Mouse (Mus musculus) myocyte (in vitro differentiated cells): ENCODE measurements at regions not wholly inside any gene's neighbourhood (a gene's known extent, or its start where the extent isn't known, plus 50 kb on each side); places are given as distances from the start of the nearest gene placed in this dataset.
A peak's percentile ranks its signal among the peaks of the same experiment; 100 is the strongest.

Source experiments
- H3K27me3 ChIP-seq: one replicate; pipeline ENCODE4 v1.6.1; 2011; ENCODE audit not compliant: control insufficient read depth, insufficient read depth, insufficient read length
- H3K36me3 ChIP-seq: one replicate; pipeline ENCODE4 v1.6.1; 2011; ENCODE audit not compliant: control insufficient read depth, insufficient read depth
- H3K4me2 ChIP-seq: one replicate; pipeline ENCODE4 v1.6.1; 2011; ENCODE audit warnings: low read depth, control low read depth
- H3K4me3 ChIP-seq: one replicate; pipeline ENCODE4 v1.5.1; 2011; ENCODE audit warnings: mild to moderate bottlenecking, control low read depth, moderate library complexity
- H3K79me2 ChIP-seq: one replicate; pipeline ENCODE4 v1.6.1; 2011; ENCODE audit not compliant: control insufficient read depth, insufficient read depth
- H3ac ChIP-seq: one replicate; pipeline ENCODE4 v1.6.1; 2011; ENCODE audit not compliant: control insufficient read depth, insufficient read length
- CEBPB ChIP-seq: IDR thresholded peaks from 2 replicates; pipeline ENCODE4 v1.6.1; 2011; ENCODE audit warnings: mild to moderate bottlenecking, moderate library complexity; ENCODE audit not compliant: poor library complexity, insufficient read depth, severe bottlenecking
- E2F4 ChIP-seq: IDR thresholded peaks from one replicate; pipeline ENCODE4 v1.6.1; 2011; ENCODE audit warnings: mild to moderate bottlenecking, control low read depth, moderate library complexity; ENCODE audit not compliant: insufficient read depth
- MAX ChIP-seq: IDR thresholded peaks from one replicate; pipeline ENCODE4 v1.6.1; 2011; ENCODE audit warnings: low read depth, mild to moderate bottlenecking, control low read depth
- MYOD1 ChIP-seq, 3 experiments: IDR thresholded peaks; one replicate each; pipeline ENCODE4 v1.6.1; 2011; ENCODE audit warnings: control low read depth in 2 of 3, low read depth in 2 of 3, mild to moderate bottlenecking in 2 of 3, moderate library complexity in 1 of 3; ENCODE audit not compliant: insufficient read length in 2 of 3, control insufficient read depth in 1 of 3
- MYOG ChIP-seq, 3 experiments: IDR thresholded peaks; one replicate each; pipeline ENCODE4 v1.6.1; 2011; ENCODE audit warnings: control low read depth in 2 of 3, low read depth in 2 of 3, mild to moderate bottlenecking in 2 of 3; ENCODE audit not compliant: insufficient read length in 2 of 3, control insufficient read depth in 1 of 3, insufficient read depth in 1 of 3
- POLR2A ChIP-seq: IDR thresholded peaks from one replicate; pipeline ENCODE4 v1.6.1; 2011; ENCODE audit warnings: low read depth, mild to moderate bottlenecking, control low read depth, moderate library complexity; ENCODE audit not compliant: insufficient read length
- POLR2AphosphoS2 ChIP-seq: IDR thresholded peaks from one replicate; pipeline ENCODE4 v1.6.1; 2011; ENCODE audit warnings: low read depth, control low read depth; ENCODE audit not compliant: insufficient read length
- REST ChIP-seq: IDR thresholded peaks from one replicate; pipeline ENCODE4 v1.6.1; 2011; ENCODE audit warnings: mild to moderate bottlenecking, control low read depth, moderate library complexity; ENCODE audit not compliant: insufficient read depth, insufficient read length
- SRF ChIP-seq: IDR thresholded peaks from one replicate; pipeline ENCODE4 v1.6.1; 2011; ENCODE audit warnings: low read depth; ENCODE audit not compliant: control insufficient read depth, insufficient read length
- TCF12 ChIP-seq: IDR thresholded peaks from one replicate; pipeline ENCODE4 v1.6.1; 2011; ENCODE audit warnings: mild to moderate bottlenecking, control low read depth; ENCODE audit not compliant: poor library complexity, insufficient read depth, severe bottlenecking
- TCF3 ChIP-seq: IDR thresholded peaks from one replicate; pipeline ENCODE4 v1.6.1; 2011; ENCODE audit warnings: low read depth, control low read depth; ENCODE audit not compliant: insufficient read length
- USF1 ChIP-seq: IDR thresholded peaks from one replicate; pipeline ENCODE4 v1.6.1; 2011; ENCODE audit warnings: low read depth, mild to moderate bottlenecking, control low read depth, moderate library complexity

DNA sequence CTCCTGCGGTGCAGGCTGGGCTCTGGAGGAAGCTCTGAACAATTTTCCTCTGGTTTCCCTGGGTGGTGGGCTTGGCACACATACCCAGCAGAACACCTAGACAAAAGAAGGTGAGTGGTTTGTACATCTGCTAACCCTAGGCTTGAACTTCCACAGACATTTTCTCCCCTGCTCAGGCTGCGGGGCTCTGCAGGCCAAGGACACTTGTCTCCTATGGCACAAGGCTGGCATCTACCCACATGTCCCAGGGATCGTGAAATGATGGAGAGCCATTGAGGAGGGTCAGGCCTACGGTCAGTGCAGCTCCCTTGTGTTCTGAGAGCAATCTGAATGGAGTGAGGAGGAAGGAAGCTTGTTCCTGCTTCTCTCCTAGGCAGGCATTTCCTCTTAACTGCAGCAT lies 150.4 kb upstream of the Irx1 start:
- TF ChIP-seq MAX (no peak), SRF (no peak), POLR2A (no peak), POLR2AphosphoS2 (no peak), USF1 (no peak), CEBPB (no peak), MYOD1 (IDR thresholded peaks at IDR 0.05; ENCODE audit: control insufficient read depth in 1 of 3, insufficient read length in 2 of 3, low read depth in 2 of 3) (no peak), MYOG (IDR thresholded peaks at IDR 0.05; ENCODE audit: control insufficient read depth in 1 of 3, insufficient read depth in 1 of 3, insufficient read length in 2 of 3, low read depth in 2 of 3) (no peak), TCF3 (no peak)
- Histone ChIP-seq H3K79me2 (no peaks in the 10 kb centered on the region), H3K36me3 (no peaks in the 10 kb centered on the region)

DNA sequence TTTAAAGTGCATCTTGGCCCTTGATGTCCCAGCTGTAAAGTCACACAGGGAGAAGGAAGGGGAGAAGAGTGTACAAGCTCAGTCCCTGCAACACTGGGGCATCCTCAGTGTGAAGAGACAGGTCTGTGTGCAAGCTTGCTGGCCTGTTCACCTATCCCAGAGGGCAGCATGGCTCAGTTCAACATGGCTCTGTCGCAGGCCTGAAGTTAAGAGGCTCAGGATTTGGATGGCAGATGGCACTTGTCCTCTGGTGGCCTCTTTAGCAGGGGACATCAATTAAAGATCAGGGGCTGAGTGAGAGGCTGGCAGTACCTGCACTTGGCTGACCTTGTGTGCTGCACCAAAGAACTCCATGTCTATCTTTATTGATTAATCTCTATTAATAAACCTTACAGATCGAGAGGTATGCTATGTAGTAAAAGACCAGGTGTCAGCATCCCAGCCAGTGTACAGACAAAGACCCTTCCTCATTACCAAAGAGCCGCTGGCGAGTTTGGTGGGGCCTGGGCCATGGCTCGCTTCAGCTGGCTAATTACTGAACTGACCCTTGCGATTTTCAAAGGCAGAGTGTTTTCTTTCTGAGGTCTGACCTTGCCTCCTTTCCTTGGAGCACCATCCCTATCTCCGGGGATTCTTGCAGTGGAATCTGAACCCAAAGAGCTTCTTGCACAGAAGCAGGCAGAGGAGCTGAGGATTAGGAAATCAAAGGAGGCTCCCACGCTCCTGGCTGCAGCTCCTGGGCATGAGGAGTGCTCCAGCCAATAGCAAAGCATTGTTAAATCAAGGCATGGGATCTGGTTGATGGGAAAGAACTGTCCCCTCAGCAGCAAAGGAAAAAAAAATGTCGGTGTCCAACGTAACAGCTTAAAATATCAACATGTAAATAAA lies 151.5 kb upstream of the Irx1 start:
- H3K4me2 ChIP-seq: no peak overlapping the region
- H3K27me3 ChIP-seq: no peaks in the 10 kb centered on the region
- H3K36me3 ChIP-seq: no peaks in the 10 kb centered on the region
- TF ChIP-seq E2F4 (no peak), POLR2AphosphoS2 (no peak)
- no peak overlapping the region for H3K4me3 ChIP-seq
- H3ac ChIP-seq: no peak overlapping the region
- H3K79me2 ChIP-seq: no peaks in the 10 kb centered on the region

More for the DNA sequence above, 150.4 kb upstream of the Irx1 start:
- H3K4me2 ChIP-seq: no peak overlapping the region
- no peak overlapping the region for H3ac ChIP-seq
- H3K4me3 ChIP-seq: no peak overlapping the region
- H3K27me3 ChIP-seq: no peaks in the 10 kb centered on the region

DNA sequence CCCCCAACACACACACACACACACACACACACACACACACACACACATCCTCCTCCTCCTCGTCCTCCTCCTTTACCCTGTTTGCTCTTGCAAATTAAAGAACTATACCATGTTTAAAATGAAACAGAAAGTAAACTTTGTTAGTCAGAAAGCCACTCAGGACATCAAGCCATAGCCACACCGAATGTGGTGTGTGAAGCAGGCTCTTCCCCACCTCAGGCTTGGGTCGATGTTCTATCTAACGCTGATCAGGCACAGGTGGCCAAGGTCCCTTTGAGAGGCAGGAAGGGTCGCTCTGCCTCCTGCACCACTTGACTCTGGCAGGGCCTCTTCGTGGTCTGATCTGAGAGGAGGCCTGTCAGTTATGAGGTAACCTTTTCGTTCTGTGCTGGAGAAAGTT lies 156.9 kb upstream of the Irx1 start:
- no peak overlapping the region for H3ac ChIP-seq
- no peak overlapping the region for H3K4me3 ChIP-seq
- H3K4me2 ChIP-seq: peak overlapping the region; percentile 18
- no peak for TF ChIP-seq E2F4
- no peak for TF ChIP-seq CEBPB
- TF ChIP-seq TCF12: no peak
- TF ChIP-seq POLR2A: no peak
- TF ChIP-seq POLR2AphosphoS2: no peak
- no peak for TF ChIP-seq MYOG (IDR thresholded peaks at IDR 0.05; ENCODE audit: control insufficient read depth in 1 of 3, insufficient read depth in 1 of 3, insufficient read length in 2 of 3, low read depth in 2 of 3)
- TF ChIP-seq MAX: no peak
- TF ChIP-seq REST: no peak
- no peak for TF ChIP-seq USF1
- no peak for TF ChIP-seq SRF
- TF ChIP-seq MYOD1 (IDR thresholded peaks at IDR 0.05; ENCODE audit: control insufficient read depth in 1 of 3, insufficient read length in 2 of 3, low read depth in 2 of 3): no peak
- no peaks in the 10 kb centered on the region for H3K36me3 ChIP-seq
- H3K79me2 ChIP-seq: no peaks in the 10 kb centered on the region
- H3K27me3 ChIP-seq: no peaks in the 10 kb centered on the region

DNA sequence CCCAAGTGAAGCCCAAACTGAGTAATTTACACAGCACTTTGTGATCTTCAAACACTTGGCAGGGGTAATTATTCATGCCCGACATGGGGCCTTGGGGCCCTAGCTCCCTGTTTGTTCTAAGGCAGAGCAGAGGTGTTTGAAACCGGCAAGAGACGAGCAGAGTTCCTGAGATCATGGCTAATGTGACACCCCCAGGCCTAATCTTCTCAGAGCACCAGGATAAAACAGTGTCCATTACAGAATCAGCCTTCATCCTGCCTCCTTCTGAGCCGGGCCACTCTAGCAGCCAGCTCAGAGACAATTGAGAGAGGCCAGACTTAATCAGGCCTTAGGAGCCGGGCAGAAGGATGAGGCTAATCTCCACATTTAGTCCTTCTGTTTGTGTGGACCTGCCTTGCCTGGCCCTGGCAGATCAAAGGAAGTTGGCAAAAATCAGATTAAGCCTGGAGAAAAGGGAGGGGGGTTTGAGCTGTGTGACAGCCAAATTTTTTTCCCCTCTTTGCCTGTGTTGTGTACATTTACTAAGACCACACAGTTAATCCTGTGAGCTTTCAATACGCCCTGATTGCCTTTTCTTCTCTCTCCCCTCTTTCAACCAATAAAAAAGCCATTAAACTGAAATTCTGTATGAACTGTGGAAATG lies 157.5 kb upstream of the Irx1 start:
- H3K79me2 ChIP-seq: no peaks in the 10 kb centered on the region
- H3K4me2 ChIP-seq: no peak overlapping the region
- TF ChIP-seq MYOG (IDR thresholded peaks at IDR 0.05; ENCODE audit: control insufficient read depth in 1 of 3, insufficient read depth in 1 of 3, insufficient read length in 2 of 3, low read depth in 2 of 3) (no peak), MYOD1 (IDR thresholded peaks at IDR 0.05; ENCODE audit: control insufficient read depth in 1 of 3, insufficient read length in 2 of 3, low read depth in 2 of 3) (no peak), POLR2AphosphoS2 (no peak), POLR2A (no peak), USF1 (no peak), SRF (no peak), TCF12 (no peak), TCF3 (no peak), REST (no peak), E2F4 (no peak), CEBPB (no peak), MAX (no peak)
- no peaks in the 10 kb centered on the region for H3K36me3 ChIP-seq
- no peak overlapping the region for H3K4me3 ChIP-seq
- no peaks in the 10 kb centered on the region for H3K27me3 ChIP-seq
- H3ac ChIP-seq: no peak overlapping the region
